Mouse (Mus musculus): Measurements from ENCODE around the gene Vmp1.

Gene Vmp1

DNA sequence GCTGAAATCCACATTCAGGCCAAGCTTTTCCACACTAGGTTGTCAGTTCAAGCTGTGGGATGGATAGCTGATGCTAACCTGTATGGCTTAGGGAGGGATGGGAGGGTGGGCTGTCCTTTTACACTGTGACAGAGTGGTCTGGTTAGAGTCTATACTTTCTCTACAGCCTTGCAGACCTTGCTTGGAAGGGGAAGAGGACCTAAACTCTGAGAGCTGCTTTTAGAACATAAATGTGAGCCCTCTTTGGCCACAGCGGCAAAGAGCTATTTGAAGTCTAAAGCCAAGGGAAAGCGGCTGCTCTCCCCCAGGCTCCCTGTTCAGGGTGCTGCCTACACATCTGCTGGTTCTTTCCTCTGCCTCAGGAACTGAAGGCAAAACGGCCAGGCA is 98.0 kb downstream of the Vmp1 start:
- no peak for DNase-seq (ENCODE audit: low read depth, low spot score)

DNA sequence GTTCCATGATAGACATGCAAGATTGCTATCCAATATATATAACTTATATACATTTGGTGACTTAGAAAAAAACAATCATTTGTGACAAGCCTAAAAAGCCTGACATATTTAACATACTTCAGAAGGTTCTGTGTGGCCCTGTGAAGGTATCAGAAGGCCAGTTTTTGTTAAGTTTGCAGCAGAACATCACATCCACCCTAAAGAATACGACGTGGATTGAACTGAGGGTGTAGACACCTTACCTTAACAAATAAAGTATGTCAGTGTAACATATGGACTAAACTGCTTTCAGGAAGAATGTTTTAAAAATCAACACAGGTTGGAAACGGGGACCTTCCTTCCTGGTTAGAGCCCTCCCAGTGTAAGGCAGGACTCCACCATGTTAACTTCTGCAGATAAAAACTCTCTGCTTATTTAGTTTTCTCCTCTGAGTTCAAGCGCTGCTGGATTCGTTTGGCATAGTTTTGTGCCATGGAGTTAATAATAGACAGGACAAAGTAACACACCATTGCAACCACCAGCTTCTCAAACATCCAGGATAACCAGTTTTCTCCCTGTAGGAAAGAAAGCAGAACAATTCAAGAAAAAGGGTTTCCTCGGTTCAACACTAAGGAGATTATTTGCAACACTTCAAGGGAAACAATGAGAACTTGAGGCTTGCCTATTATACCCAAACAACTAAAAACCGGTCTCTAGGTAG is 98.6 kb downstream of the Vmp1 start:
- DNase-seq (ENCODE audit: low read depth, low spot score) = peak; percentile 74

DNA sequence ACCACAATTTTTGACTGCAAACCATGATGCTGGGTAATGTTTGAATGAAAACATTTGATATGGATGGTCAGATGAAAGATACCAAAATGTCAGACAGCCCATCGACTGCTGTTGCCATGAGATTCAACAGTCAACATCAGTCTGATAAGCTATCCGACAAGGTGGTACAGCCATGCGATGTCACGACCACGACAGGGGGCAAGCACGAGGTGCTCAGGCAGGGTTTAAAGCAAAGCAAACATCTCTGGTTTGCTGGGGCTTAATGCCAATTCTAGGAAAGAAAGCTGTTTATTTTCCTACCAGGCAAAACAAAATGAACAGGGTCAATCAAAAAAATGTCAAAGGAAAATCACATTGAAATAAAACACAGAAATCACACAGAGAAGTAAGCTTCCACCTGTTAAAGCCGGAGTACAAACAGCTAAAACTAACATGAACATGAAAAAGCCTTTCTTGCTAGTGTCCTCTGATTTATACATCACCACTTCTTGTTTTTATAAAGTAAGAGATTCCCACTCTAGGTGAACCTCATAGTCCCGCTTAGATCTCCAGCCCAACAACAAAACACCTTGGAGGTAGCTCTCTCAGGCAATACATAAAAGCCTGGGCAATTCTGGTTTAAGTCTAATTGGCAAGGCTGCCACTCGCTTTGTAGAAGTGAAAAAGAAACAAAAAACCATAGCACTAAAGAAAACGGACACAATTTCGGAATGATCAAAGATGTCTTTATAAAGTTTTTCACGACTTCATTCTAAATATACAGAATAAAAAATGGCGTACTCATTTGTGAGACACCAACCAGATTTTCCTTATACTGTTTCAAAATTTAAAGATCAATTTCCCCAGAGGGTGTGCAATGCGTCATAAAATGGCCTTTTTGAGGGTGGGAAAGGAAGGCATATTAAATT is 99.4 kb downstream of the Vmp1 start:
- peak; percentile 77 for DNase-seq (ENCODE audit: low read depth, low spot score)

GRCm38 (mm10) chr11:86583313-86583825 is 100.3 kb downstream of the Vmp1 start:
- peak; percentile 56 for DNase-seq (ENCODE audit: low read depth, low spot score)

DNA sequence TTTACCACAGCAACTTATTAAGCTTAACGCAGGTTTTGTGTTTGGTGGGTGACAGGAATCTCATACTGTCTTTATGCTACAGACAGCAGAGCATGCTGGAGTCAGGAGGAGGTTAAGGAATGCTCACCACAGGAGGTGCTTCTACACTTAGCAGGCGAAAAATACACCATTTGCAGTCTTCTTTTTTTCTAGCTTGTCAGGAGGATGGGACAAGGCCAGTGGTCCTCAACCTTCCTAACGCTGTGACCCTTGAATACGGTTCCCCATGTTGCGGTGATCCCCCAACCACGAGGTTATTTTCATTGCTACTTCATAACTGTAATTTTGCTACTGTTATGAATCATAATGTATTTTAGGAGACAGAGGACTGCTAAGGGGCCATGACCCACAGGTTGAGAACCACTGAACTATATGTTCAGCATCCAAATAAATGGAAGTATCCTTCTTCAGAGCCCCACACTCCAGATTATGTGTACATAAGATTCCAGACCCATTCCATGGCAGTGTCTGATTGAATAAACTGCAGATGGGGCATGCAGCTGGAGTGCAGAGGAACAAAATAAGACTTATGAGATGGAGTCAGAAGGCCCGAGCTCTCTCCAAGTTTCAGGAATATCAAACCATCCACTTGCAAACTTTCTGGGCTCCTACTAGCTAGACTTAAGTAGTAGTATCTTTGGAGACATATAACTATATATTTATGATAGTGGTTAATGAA is 100.9 kb downstream of the Vmp1 start:
- DNase-seq (ENCODE audit: low read depth, low spot score) = peak; percentile 81

DNA sequence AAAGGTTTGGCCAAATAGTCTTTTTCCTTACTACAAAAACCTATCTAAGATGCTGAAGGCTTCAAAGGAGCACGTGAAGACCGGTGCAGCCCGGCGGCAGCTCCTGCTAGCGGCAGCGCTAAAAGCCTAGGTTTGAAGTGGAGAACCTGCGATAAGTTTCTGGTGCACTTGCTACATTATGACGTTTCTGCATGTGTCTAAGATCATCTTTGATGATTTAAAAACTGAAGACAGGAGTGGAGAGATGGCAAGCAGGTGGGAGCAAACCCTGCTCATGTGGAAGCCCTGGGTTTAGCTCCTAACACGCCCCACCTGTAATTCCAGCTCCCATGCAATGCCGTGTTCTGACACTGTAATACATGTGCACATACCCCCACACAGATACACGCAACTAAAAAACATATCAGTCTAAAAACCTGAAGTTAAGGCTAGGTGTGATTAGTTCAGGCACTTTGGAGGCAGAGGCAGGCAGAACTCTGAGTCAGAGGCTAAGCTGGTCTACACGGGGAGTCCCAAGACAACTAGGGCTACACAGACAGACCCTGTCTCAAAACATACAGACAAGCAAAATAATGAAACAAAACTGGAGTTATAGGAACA is 101.6 kb downstream of the Vmp1 start:
- peak; percentile 84 for DNase-seq (ENCODE audit: low read depth, low spot score)

- DNase-seq (ENCODE audit: low read depth, low spot score) = peak; percentile 91
These were observed 102.3 kb downstream of the Vmp1 start for GRCm38 (mm10) chr11:86581250-86581753.

GRCm38 (mm10) chr11:86580319-86581113 is 103.1 kb downstream of the Vmp1 start:
- peak; percentile 88 for DNase-seq (ENCODE audit: low read depth, low spot score)

- no peak for DNase-seq (ENCODE audit: low read depth, low spot score)
These were observed 103.8 kb downstream of the Vmp1 start for GRCm38 (mm10) chr11:86579731-86580318.

DNA sequence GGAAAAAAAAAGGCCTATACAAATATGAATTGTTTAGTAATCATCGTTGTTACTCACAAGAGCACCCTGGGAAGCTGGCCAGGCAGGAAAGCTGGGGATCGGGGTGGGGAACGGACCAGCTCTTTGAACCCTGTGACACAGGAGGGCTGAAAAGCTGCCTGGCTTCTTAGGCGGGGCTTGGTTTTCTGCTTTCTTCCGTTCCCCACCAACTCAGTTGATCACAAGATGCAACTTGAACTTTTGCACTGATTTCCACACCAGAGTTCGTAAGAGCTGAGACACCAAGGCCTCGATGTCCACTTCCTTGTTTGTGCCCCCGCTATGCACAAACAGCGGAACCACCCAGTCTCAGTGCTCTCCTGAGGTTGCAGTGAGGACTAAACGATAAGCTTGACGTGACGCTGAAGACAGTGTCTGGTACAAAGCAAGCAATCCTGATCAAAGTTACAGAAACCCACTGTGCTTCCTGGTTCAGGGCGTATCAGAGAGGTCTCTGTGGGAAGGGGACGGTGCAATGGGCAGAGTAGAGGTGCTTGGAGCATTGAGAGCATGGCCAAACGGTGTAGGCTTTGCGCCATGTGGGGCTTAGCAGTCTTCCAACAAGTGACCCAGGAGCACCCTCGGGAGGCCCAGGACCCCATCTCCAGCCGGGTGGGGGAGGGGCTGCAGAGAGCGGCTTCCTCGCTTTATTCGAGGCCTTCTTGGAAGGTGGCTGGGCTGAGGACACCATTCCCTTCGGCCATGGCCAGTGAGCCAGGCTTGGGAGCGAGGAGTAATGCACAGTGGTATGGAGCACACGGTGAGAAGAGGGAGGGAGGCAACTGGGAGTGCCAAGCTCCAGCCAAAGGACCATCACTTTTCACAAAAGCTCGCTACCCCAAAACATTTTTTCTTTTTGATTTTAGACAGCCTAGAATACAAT is 104.6 kb downstream of the Vmp1 start:
- peak; percentile 29 for DNase-seq (ENCODE audit: low read depth, low spot score)

DNA sequence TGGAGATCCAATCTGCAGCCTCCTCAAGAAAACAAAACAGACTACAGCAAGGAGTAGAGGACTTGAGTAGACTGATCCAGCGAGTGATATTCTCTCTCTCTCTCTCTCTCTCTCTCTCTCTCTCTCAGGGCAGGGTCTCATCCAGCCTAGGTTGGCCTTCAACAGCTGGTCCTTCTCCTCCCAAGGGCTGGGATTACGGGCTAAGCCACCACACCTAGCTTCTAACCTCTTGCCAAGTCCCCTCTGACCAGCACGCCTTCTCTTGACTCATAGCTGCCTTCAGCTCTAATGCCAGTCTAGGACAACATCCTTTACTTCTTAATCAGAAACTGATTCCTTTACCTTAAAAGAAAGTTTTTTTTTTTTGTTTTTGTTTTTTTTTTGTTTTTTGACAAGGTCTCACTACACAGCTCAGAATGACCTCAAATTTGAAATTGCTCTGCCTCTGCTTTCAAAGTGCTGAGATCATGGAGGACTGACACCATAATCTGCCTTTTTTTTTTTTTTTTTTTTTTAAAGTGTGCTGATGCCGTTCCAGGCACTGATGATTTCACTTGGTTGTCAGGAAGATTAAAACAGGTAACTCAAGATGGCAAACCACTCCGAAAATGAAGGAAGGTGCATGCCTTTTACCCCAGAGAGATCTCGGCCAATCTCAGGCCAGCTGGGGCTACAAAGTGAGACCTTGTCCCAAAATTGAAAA is 105.4 kb downstream of the Vmp1 start:
- peak; percentile 27 for DNase-seq (ENCODE audit: low read depth, low spot score)

- peak; percentile 64 for DNase-seq (ENCODE audit: low read depth, low spot score)
These were observed 106.4 kb downstream of the Vmp1 start for GRCm38 (mm10) chr11:86577231-86577630.

GRCm38 (mm10) chr11:86575632-86576378 is 107.8 kb downstream of the Vmp1 start:
- DNase-seq (ENCODE audit: low read depth, low spot score) = no peak

- DNase-seq (ENCODE audit: low read depth, low spot score) = no peak
These were observed 109.2 kb downstream of the Vmp1 start for GRCm38 (mm10) chr11:86574408-86574807.

DNA sequence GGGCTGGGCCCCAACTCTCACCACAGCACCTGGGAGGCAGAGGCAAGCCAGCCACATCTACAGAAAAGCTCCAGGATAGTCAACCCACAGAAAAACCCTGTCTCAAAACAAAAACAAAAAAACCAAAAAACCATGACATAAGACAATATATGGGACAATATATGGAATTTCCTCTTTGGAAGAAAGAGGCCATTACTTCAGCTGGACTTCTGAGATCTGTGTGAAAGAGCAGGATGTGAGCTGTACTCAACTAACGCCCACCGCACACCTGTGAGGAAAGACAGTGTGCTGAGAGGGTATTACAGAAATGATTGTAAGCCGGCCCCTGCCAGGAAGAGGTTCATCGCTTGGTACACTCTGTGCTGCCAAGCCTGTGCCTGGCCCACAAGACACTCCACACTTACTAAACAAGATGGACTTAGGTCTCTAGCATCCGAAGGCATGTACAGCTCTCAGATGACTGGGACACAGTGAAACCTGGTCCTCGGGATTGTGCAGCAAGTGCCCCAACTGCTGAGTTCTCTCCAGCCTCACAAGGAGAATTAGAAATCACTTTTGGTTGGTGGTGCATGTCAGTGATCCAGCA is 109.9 kb downstream of the Vmp1 start:
- DNase-seq (ENCODE audit: low read depth, low spot score) = no peak

GRCm38 (mm10) chr11:86572623-86573022 is 111.0 kb downstream of the Vmp1 start:
- peak; percentile 41 for DNase-seq (ENCODE audit: low read depth, low spot score)

- no peak for DNase-seq (ENCODE audit: low read depth, low spot score)
These were observed 111.8 kb downstream of the Vmp1 start for GRCm38 (mm10) chr11:86571871-86572270.

All from A20 (cell line).